Mouse (Mus musculus) erythroblast, embryonic 14.5 days (primary cell): ENCODE results near the gene C87414. TPM values are rescaled to one million over a fixed set of nuclear protein-coding genes. Genes with fewer than 3 reads are reported as not detected.
"Not testable (repeated sequence)": the region's sequence is repeated elsewhere in the genome, so short reads cannot be mapped to it uniquely, and the experiment has no call there.

Source experiments
- H3K27me3 ChIP-seq: 2 replicates; pipeline ENCODE4 v1.6.1; 2012; ENCODE audit warnings: inconsistent platforms; ENCODE audit not compliant: control insufficient read depth
- H3K36me3 ChIP-seq: 2 replicates; pipeline ENCODE4 v1.6.1; 2012; ENCODE audit warnings: mild to moderate bottlenecking, inconsistent platforms; ENCODE audit not compliant: control insufficient read depth
- H3K4me1 ChIP-seq: 2 replicates; pipeline ENCODE4 v1.6.1; 2012; ENCODE audit warnings: inconsistent platforms; ENCODE audit not compliant: control insufficient read depth
- H3K4me3 ChIP-seq: replicated peaks from 2 replicates; pipeline ENCODE3; 2012; ENCODE audit warnings: moderate library complexity, mild to moderate bottlenecking, inconsistent platforms
- H3K9me3 ChIP-seq: 2 replicates; pipeline ENCODE4 v1.6.1; 2012; ENCODE audit warnings: low read length, inconsistent platforms, mixed read lengths; ENCODE audit not compliant: control insufficient read depth
- polyA plus RNA-seq: library from polyadenylated mRNA; stranded (reverse); fragments of >175 nt; gene quantifications from 2 replicates; pipeline ENCODE4 v1.2.3, GENCODE M21; 2012

The C87414 gene
- not detected in 2 replicates for polyA plus RNA-seq

GRCm38 (mm10) chr5:93671451-93671850 is at the start of gene C87414:
TSS of gene C87414 (minus strand) at chr5:93671551.
- H3K9me3 ChIP-seq, H3K27me3 ChIP-seq, H3K36me3 ChIP-seq, H3K4me1 ChIP-seq, H3K4me3 ChIP-seq: not testable (repeated sequence)

- H3K4me3 ChIP-seq, H3K27me3 ChIP-seq, H3K9me3 ChIP-seq, H3K4me1 ChIP-seq, H3K36me3 ChIP-seq: not testable (repeated sequence)
Measured at GRCm38 (mm10) chr5:93684661-93685060, 13.3 kb upstream of the C87414 start.

Other genes with a start within 250 kb of the C87414 start
- gene Gm16427, start 131.4 kb downstream of the C87414 start, polyA plus RNA-seq: not detected in 2 replicates
- not detected in 2 replicates for gene Gm7792, start 172.2 kb upstream of the C87414 start, polyA plus RNA-seq